Mouse (Mus musculus) lung, embryonic 14.5 days (tissue): Measurements from ENCODE around the gene Gm16181. TPM values are rescaled to one million over a fixed set of nuclear protein-coding genes. Genes with fewer than 3 reads are reported as not detected.

ENCODE experiments used
- ATAC-seq: fragments of 200-750 bp; cut with Nextera tagmentation; 2 replicates; pipeline ENCODE4 v1.8.0; 2017; ENCODE audit warnings: mild to moderate bottlenecking, moderate TSS enrichment, moderate library complexity; ENCODE audit not compliant: insufficient read depth
- DNase-seq: peaks from one replicate; pipeline ENCODE4 v3.0.0-alpha.2; 2015
- H3K27ac ChIP-seq: fragments of 300-500 bp; sonication (generic); 2 replicates; pipeline ENCODE4 v1.5.1; 2014; ENCODE audit warnings: low read depth, mild to moderate bottlenecking, moderate library complexity
- H3K27me3 ChIP-seq: fragments of 300-500 bp; sonication (generic); 2 replicates; pipeline ENCODE4 v1.6.1; 2014; ENCODE audit warnings: low read length, control low read depth; ENCODE audit not compliant: insufficient read depth
- H3K36me3 ChIP-seq: fragments of 300-500 bp; sonication (generic); 2 replicates; pipeline ENCODE4 v1.6.1; 2014; ENCODE audit warnings: control low read depth; ENCODE audit not compliant: insufficient read depth
- H3K4me1 ChIP-seq: fragments of 300-500 bp; sonication (generic); 2 replicates; pipeline ENCODE4 v1.6.1; 2014; ENCODE audit warnings: antibody characterized with exemption, control low read depth; ENCODE audit not compliant: insufficient read depth
- H3K4me2 ChIP-seq: fragments of 300-500 bp; sonication (generic); 2 replicates; pipeline ENCODE4 v1.6.1; 2014; ENCODE audit warnings: mild to moderate bottlenecking
- H3K4me3 ChIP-seq: fragments of 300-500 bp; sonication (generic); 2 replicates; pipeline ENCODE4 v1.5.1; 2014; ENCODE audit warnings: low read depth, low read length
- H3K9ac ChIP-seq: fragments of 300-500 bp; sonication (generic); 2 replicates; pipeline ENCODE4 v1.6.1; 2014
- H3K9me3 ChIP-seq: fragments of 300-500 bp; sonication (generic); 2 replicates; pipeline ENCODE4 v1.6.1; 2016; ENCODE audit warnings: low read depth, low read length, control low read depth
- CTCF ChIP-seq: IDR thresholded peaks from 2 replicates; pipeline ENCODE4 v1.5.1; 2016; ENCODE audit warnings: antibody characterized with exemption, low read depth
- WGBS: fragments of 180-500 bp; shearing (Covaris S2); extraction: QIAGEN DNeasy Blood & Tissue Kit; methylation state at CpG from one replicate; pipeline ENCODE4 v1.1.7; 2014; 5-methylcytosine and 5-hydroxymethylcytosine counted together
- polyA plus RNA-seq: library from polyadenylated mRNA; unstranded; fragments of >200 nt; fragmentation: Nextera tagmentation; extraction: Ambion mirVana; gene quantifications from 2 replicates; pipeline ENCODE4 v1.2.1, GENCODE M21; 2014

Gm16181 gene
- polyA plus RNA-seq, 1 experiment from 2014 or later: 0.70 TPM

- DNase-seq (peak; percentile 84), ATAC-seq (peak; percentile 82)
- H3K27me3 ChIP-seq: no peaks in the 10 kb centered on the region
- H3K36me3 ChIP-seq: no peaks in the 10 kb centered on the region
- H3K4me1 ChIP-seq: no peaks in the 10 kb centered on the region
- peak; percentile 94 for TF ChIP-seq CTCF
- no peak overlapping the region for H3K4me2 ChIP-seq
- no peak overlapping the region for H3K4me3 ChIP-seq
- no peak overlapping the region for H3K9ac ChIP-seq
- no peaks in the 10 kb centered on the region for H3K9me3 ChIP-seq
- H3K27ac ChIP-seq: no peak overlapping the region
- WGBS: 12% methylated on average over 5 of the region's 5 CpGs
Observed at GRCm38 (mm10) chr17:35178528-35178927, 42.1 kb upstream of the Gm16181 start.

DNA sequence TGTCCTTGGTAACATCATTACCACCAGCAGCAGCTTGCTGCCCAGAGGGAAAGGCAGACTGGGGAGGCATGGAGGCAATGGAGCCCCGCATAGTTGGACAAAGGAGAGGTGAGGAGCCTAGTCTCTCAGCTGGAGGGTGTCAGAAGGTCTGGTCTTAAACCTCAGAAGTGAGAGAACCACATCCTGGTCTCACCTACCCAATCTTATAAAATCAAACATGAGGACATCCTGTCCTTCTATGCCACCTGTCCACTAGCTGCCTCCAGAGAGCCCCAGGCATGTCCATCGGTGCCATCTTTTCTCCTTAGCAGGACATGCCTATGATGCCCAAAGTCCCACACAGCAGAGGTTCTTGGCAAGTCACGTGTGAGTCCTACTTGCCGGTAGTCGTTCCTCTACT is 40.5 kb upstream of the Gm16181 start:
- 79% methylated on average over 5 of the region's 5 CpGs for WGBS
- no peak for DNase-seq
- H3K4me2 ChIP-seq: no peak overlapping the region

GRCm38 (mm10) chr17:35185639-35186611 is 34.7 kb upstream of the Gm16181 start:
- DNase-seq (peak; percentile 89), ATAC-seq (peak; percentile 72)
- H3K4me3 ChIP-seq: peak overlapping the region; percentile 43
- peak overlapping the region; percentile 57 for H3K9ac ChIP-seq
- no peaks in the 10 kb centered on the region for H3K9me3 ChIP-seq
- TF ChIP-seq CTCF: no peak
- no peaks in the 10 kb centered on the region for H3K27me3 ChIP-seq
- no peaks in the 10 kb centered on the region for H3K36me3 ChIP-seq
- peaks cover 3% of the 10 kb centered on the region; the same call in 1 of the 2 replicates for H3K4me1 ChIP-seq
- peak overlapping the region; percentile 69; the same call in 1 of the 2 replicates for H3K27ac ChIP-seq
- 2% methylated on average over 18 of the region's 18 CpGs for WGBS
- H3K4me2 ChIP-seq: peak overlapping the region; percentile 67

More for the DNA sequence above, 40.5 kb upstream of the Gm16181 start:
- no peak for ATAC-seq
- H3K36me3 ChIP-seq: no peaks in the 10 kb centered on the region
- TF ChIP-seq CTCF: no peak
- no peak overlapping the region for H3K27ac ChIP-seq
- H3K27me3 ChIP-seq: no peaks in the 10 kb centered on the region
- H3K9me3 ChIP-seq: no peaks in the 10 kb centered on the region
- no peak overlapping the region for H3K9ac ChIP-seq
- no peaks in the 10 kb centered on the region for H3K4me1 ChIP-seq
- H3K4me3 ChIP-seq: no peak overlapping the region

GRCm38 (mm10) chr17:35186681-35187080 is 34.0 kb upstream of the Gm16181 start:
- no peaks in the 10 kb centered on the region for H3K9me3 ChIP-seq
- no peaks in the 10 kb centered on the region for H3K36me3 ChIP-seq
- peak overlapping the region; percentile 43 for H3K4me3 ChIP-seq
- peak overlapping the region; percentile 10; the same call in 1 of the 2 replicates for H3K27ac ChIP-seq
- 2% methylated on average over 4 of the region's 4 CpGs for WGBS
- no peak overlapping the region for H3K9ac ChIP-seq
- DNase-seq: peak; percentile 52
- H3K4me2 ChIP-seq: peak overlapping the region; percentile 67
- peak; percentile 68; the same call in 1 of the 2 replicates for ATAC-seq
- no peak for TF ChIP-seq CTCF
- H3K27me3 ChIP-seq: no peaks in the 10 kb centered on the region
- peaks cover 3% of the 10 kb centered on the region; the same call in 1 of the 2 replicates for H3K4me1 ChIP-seq

- H3K27me3 ChIP-seq: no peaks in the 10 kb centered on the region
- H3K4me2 ChIP-seq: no peak overlapping the region
- ATAC-seq (no peak), DNase-seq (no peak)
- H3K9me3 ChIP-seq: no peaks in the 10 kb centered on the region
- H3K36me3 ChIP-seq: no peaks in the 10 kb centered on the region
- no peak for TF ChIP-seq CTCF
- WGBS: 53% methylated on average over 4 of the region's 4 CpGs
- no peak overlapping the region for H3K4me3 ChIP-seq
- H3K9ac ChIP-seq: no peak overlapping the region
- H3K4me1 ChIP-seq: peaks cover 3% of the 10 kb centered on the region; the same call in 1 of the 2 replicates
- H3K27ac ChIP-seq: no peak overlapping the region
Observed at GRCm38 (mm10) chr17:35187345-35187744, 33.3 kb upstream of the Gm16181 start.

- no peak for DNase-seq
- Histone ChIP-seq H3K4me3 (no peak within 1 kb of the TSS), H3K27me3 (no peaks in the 10 kb centered on the region), H3K36me3 (no peaks in the 10 kb centered on the region), H3K4me1 (peaks cover 3% of the 10 kb centered on the region; the same call in 1 of the 2 replicates), H3K9me3 (no peaks in the 10 kb centered on the region), H3K4me2 (no peak within 1 kb of the TSS), H3K27ac (no peak within 1 kb of the TSS), H3K9ac (no peak within 1 kb of the TSS)
- 67% methylated on average over 7 of the region's 7 CpGs for WGBS
- TF ChIP-seq CTCF: no peak
- no peak for ATAC-seq
Observed at GRCm38 (mm10) chr17:35187959-35188610, 32.5 kb upstream of the Gm16181 start, which contains the start of gene Lst1. TSS of gene Lst1 (minus strand) at chr17:35188439.

- H3K27ac ChIP-seq: no peak overlapping the region
- peaks cover 3% of the 10 kb centered on the region; the same call in 1 of the 2 replicates for H3K4me1 ChIP-seq
- no peak overlapping the region for H3K9ac ChIP-seq
- no peak overlapping the region for H3K4me2 ChIP-seq
- WGBS: 46% methylated on average over 1 of the region's 1 CpGs
- H3K4me3 ChIP-seq: no peak overlapping the region
- H3K9me3 ChIP-seq: no peaks in the 10 kb centered on the region
- no peaks in the 10 kb centered on the region for H3K27me3 ChIP-seq
- H3K36me3 ChIP-seq: no peaks in the 10 kb centered on the region
- no peak for TF ChIP-seq CTCF
- ATAC-seq (no peak), DNase-seq (no peak)
Observed at GRCm38 (mm10) chr17:35189186-35189585, 31.4 kb upstream of the Gm16181 start.
